Mouse (Mus musculus) MEL (cell line): Measurements from ENCODE around the gene Nptn. TPM values are rescaled to one million over a fixed set of nuclear protein-coding genes. Genes with fewer than 3 reads are reported as not detected.
A peak's percentile ranks its signal among the peaks of the same experiment; 100 is the strongest.

ENCODE experiments used
- DNase-seq: peaks from one replicate; pipeline ENCODE4 v3.0.0; 2011; ENCODE audit warnings: low read depth, low spot score
- H3K27ac ChIP-seq: 2 replicates; pipeline ENCODE4 v1.5.1; 2012; ENCODE audit warnings: low read depth, mild to moderate bottlenecking, control low read depth, low read length, moderate library complexity; ENCODE audit not compliant: control insufficient read depth
- H3K27me3 ChIP-seq, 2 experiments: fragments of 150-350 bp in 1 of 2; sonication (generic) in 1 of 2; 2 replicates each; pipeline ENCODE4 v1.6.1; 2012; ENCODE audit warnings: low read length in 2 of 2, mild to moderate bottlenecking in 2 of 2, improper control_type of control experiment in 1 of 2, moderate library complexity in 1 of 2; ENCODE audit not compliant: insufficient read depth in 2 of 2, control insufficient read depth in 1 of 2
- H3K36me3 ChIP-seq, 2 experiments: 2 replicates each; pipeline ENCODE4 v1.6.1; 2012 to 2014; ENCODE audit warnings: low read length in 2 of 2, improper control_type of control experiment in 1 of 2, inconsistent platforms in 1 of 2, mild to moderate bottlenecking in 1 of 2; ENCODE audit not compliant: insufficient read depth in 2 of 2, control insufficient read depth in 1 of 2
- H3K4me1 ChIP-seq, 2 experiments: fragments of 150-350 bp in 1 of 2; sonication (generic) in 1 of 2; 2 replicates each; pipeline ENCODE4 v1.6.1; 2012; ENCODE audit warnings: low read length in 2 of 2, improper control_type of control experiment in 1 of 2, mild to moderate bottlenecking in 1 of 2; ENCODE audit not compliant: insufficient read depth in 2 of 2, control insufficient read depth in 1 of 2
- H3K4me3 ChIP-seq, 2 experiments: fragments of 150-350 bp in 1 of 2; sonication (generic) in 1 of 2; 2 replicates each; pipeline ENCODE4 v1.5.1; 2012; ENCODE audit warnings: low read depth in 2 of 2, low read length in 2 of 2, mild to moderate bottlenecking in 2 of 2, moderate library complexity in 2 of 2, control low read depth in 1 of 2, improper control_type of control experiment in 1 of 2; ENCODE audit not compliant: control insufficient read depth in 1 of 2, insufficient read depth in 1 of 2
- H3K79me2 ChIP-seq: 2 replicates; pipeline ENCODE4 v1.6.1; 2012; ENCODE audit warnings: mild to moderate bottlenecking, low read length, moderate library complexity; ENCODE audit not compliant: control insufficient read depth, poor library complexity, insufficient read depth
- H3K9ac ChIP-seq: 2 replicates; pipeline ENCODE4 v1.6.1; 2012; ENCODE audit warnings: low read depth, mild to moderate bottlenecking, control low read depth, low read length, moderate library complexity; ENCODE audit not compliant: control insufficient read depth, poor library complexity, severe bottlenecking
- H3K9me3 ChIP-seq: fragments of 150-350 bp; sonication (generic); replicated peaks from 2 replicates; pipeline ENCODE4 v1.6.1; 2012; ENCODE audit warnings: mild to moderate bottlenecking, low read length, improper control_type of control experiment, moderate library complexity; ENCODE audit not compliant: insufficient read depth
- CHD1 ChIP-seq: IDR thresholded peaks from 2 replicates; pipeline ENCODE4 v1.6.1; 2012; ENCODE audit warnings: low read depth, mild to moderate bottlenecking, inconsistent platforms, low read length, improper control_type of control experiment
- CTCF ChIP-seq, 3 experiments: IDR thresholded peaks in 2 of 3; conservative IDR thresholded peaks in 1 of 3; 2 replicates each; pipeline ENCODE4 v1.5.1; 2011 to 2012; ENCODE audit warnings: low read length in 3 of 3, low read depth in 2 of 3, mild to moderate bottlenecking in 2 of 3, improper control_type of control experiment in 1 of 3, inconsistent platforms in 1 of 3, mixed read lengths in 1 of 3, moderate library complexity in 1 of 3; ENCODE audit not compliant: control insufficient read depth in 1 of 3, insufficient read depth in 1 of 3, poor library complexity in 1 of 3, severe bottlenecking in 1 of 3
- E2F4 ChIP-seq: IDR thresholded peaks from 2 replicates; pipeline ENCODE4 v1.6.1; 2011; ENCODE audit warnings: low read depth, low read length, improper control_type of control experiment, borderline replicate concordance
- ELF1 ChIP-seq: IDR thresholded peaks from 2 replicates; pipeline ENCODE4 v1.6.1; 2014; ENCODE audit warnings: low read depth, mild to moderate bottlenecking, inconsistent platforms, low read length, improper control_type of control experiment, moderate library complexity
- EP300 ChIP-seq, 2 experiments: IDR thresholded peaks; 2 replicates each; pipeline ENCODE4 v1.6.1; 2011; ENCODE audit warnings: improper control_type of control experiment in 2 of 2, low read length in 2 of 2, low read depth in 1 of 2, mild to moderate bottlenecking in 1 of 2
- ETS1 ChIP-seq: IDR thresholded peaks from 2 replicates; pipeline ENCODE4 v1.6.1; 2012; ENCODE audit warnings: low read depth, mild to moderate bottlenecking, inconsistent platforms, low read length, improper control_type of control experiment, moderate library complexity
- GABPA ChIP-seq: IDR thresholded peaks from 2 replicates; pipeline ENCODE4 v1.6.1; 2012; ENCODE audit warnings: low read depth, mild to moderate bottlenecking, inconsistent platforms, low read length, improper control_type of control experiment, moderate library complexity
- GATA1 ChIP-seq: IDR thresholded peaks from 2 replicates; pipeline ENCODE4 v1.6.1; 2011; ENCODE audit warnings: low read depth, low read length, improper control_type of control experiment
- JUND ChIP-seq: IDR thresholded peaks from 2 replicates; pipeline ENCODE4 v1.6.1; 2011; ENCODE audit warnings: low read depth, mild to moderate bottlenecking, improper control_type of control experiment, low read length
- KAT2A ChIP-seq: conservative IDR thresholded peaks from 2 replicates; pipeline ENCODE4 v1.6.1; 2012; ENCODE audit warnings: low read depth, low read length, improper control_type of control experiment, inconsistent platforms
- MAFK ChIP-seq: IDR thresholded peaks from 2 replicates; pipeline ENCODE4 v1.6.1; 2011; ENCODE audit warnings: low read depth, mild to moderate bottlenecking, low read length, improper control_type of control experiment, borderline replicate concordance
- MEF2A ChIP-seq: IDR thresholded peaks from 2 replicates; pipeline ENCODE4 v1.6.1; 2014; ENCODE audit warnings: low read depth, mild to moderate bottlenecking, inconsistent platforms, low read length, improper control_type of control experiment; ENCODE audit not compliant: poor library complexity, insufficient replicate concordance, severe bottlenecking; ENCODE audit errors: extremely low read depth
- MXI1 ChIP-seq: IDR thresholded peaks from 2 replicates; pipeline ENCODE4 v1.6.1; 2011; ENCODE audit warnings: mild to moderate bottlenecking, low read depth, low read length, improper control_type of control experiment
- MYB ChIP-seq: IDR thresholded peaks from 2 replicates; pipeline ENCODE4 v1.6.1; 2011; ENCODE audit warnings: mild to moderate bottlenecking, low read depth, low read length, improper control_type of control experiment
- MYC ChIP-seq: IDR thresholded peaks from 2 replicates; pipeline ENCODE4 v1.6.1; 2011; ENCODE audit warnings: low read depth, mild to moderate bottlenecking, low read length, improper control_type of control experiment, moderate library complexity
- NELFE ChIP-seq: IDR thresholded peaks from 2 replicates; pipeline ENCODE4 v1.6.1; 2011; ENCODE audit warnings: low read depth, low read length, improper control_type of control experiment
- NRF1 ChIP-seq: IDR thresholded peaks from 2 replicates; pipeline ENCODE4 v1.6.1; 2014; ENCODE audit warnings: low read depth, mild to moderate bottlenecking, inconsistent platforms, low read length, improper control_type of control experiment, moderate library complexity; ENCODE audit not compliant: poor library complexity, insufficient read depth, severe bottlenecking
- POLR2A ChIP-seq, 2 experiments: IDR thresholded peaks; 2 replicates each; pipeline ENCODE4 v1.6.1; 2011 to 2012; ENCODE audit warnings: low read length in 2 of 2, mild to moderate bottlenecking in 2 of 2, control low read depth in 1 of 2, improper control_type of control experiment in 1 of 2, low read depth in 1 of 2, moderate library complexity in 1 of 2; ENCODE audit not compliant: control insufficient read depth in 1 of 2, insufficient read depth in 1 of 2, poor library complexity in 1 of 2
- POLR2AphosphoS2 ChIP-seq: IDR thresholded peaks from 2 replicates; pipeline ENCODE4 v1.6.1; 2011; ENCODE audit warnings: low read length, improper control_type of control experiment
- POLR2AphosphoS5 ChIP-seq: IDR thresholded peaks from 2 replicates; pipeline ENCODE4 v1.6.1; 2012; ENCODE audit warnings: low read depth, borderline replicate concordance, mild to moderate bottlenecking, inconsistent platforms, low read length, moderate library complexity, mixed read lengths
- RAD21 ChIP-seq: IDR thresholded peaks from 2 replicates; pipeline ENCODE4 v1.6.1; 2011; ENCODE audit warnings: mild to moderate bottlenecking, low read depth, low read length, improper control_type of control experiment
- RCOR1 ChIP-seq: IDR thresholded peaks from 2 replicates; pipeline ENCODE4 v1.6.1; 2012; ENCODE audit warnings: low read depth, mild to moderate bottlenecking, inconsistent platforms, low read length, improper control_type of control experiment
- SMC3 ChIP-seq: IDR thresholded peaks from 2 replicates; pipeline ENCODE4 v1.6.1; 2011; ENCODE audit warnings: low read depth, low read length, improper control_type of control experiment
- TAL1 ChIP-seq: IDR thresholded peaks from 2 replicates; pipeline ENCODE4 v1.6.1; 2012; ENCODE audit warnings: mild to moderate bottlenecking, inconsistent platforms, low read length, moderate library complexity, mixed read lengths
- TBP ChIP-seq: IDR thresholded peaks from 2 replicates; pipeline ENCODE4 v1.8.0; 2011; ENCODE audit warnings: low read depth, low read length, improper control_type of control experiment
- USF1 ChIP-seq: IDR thresholded peaks from 2 replicates; pipeline ENCODE4 v1.6.1; 2014; ENCODE audit warnings: low read depth, mild to moderate bottlenecking, inconsistent platforms, low read length, improper control_type of control experiment, moderate library complexity
- ZKSCAN1 ChIP-seq: IDR thresholded peaks from 2 replicates; pipeline ENCODE4 v1.6.1; 2012; ENCODE audit warnings: low read depth, mild to moderate bottlenecking, inconsistent platforms, low read length, improper control_type of control experiment, moderate library complexity
- polyA plus RNA-seq, 2 experiments: library from polyadenylated mRNA; stranded (reverse) in 1 of 2; unstranded in 1 of 2; fragments of >175 nt in 1 of 2; fragments of >200 nt in 1 of 2; gene quantifications; 2 replicates each; pipeline versions ENCODE4 v1.2.1 to v1.2.4; 2012; ENCODE audit warnings: low replicate concordance in 2 of 2, low read depth in 1 of 2; ENCODE audit not compliant: insufficient read length in 2 of 2, insufficient read depth in 1 of 2, missing spikeins in 1 of 2
- total RNA-seq: library from RNA; depleted of rRNA; stranded (reverse); fragments of 300-350 nt; gene quantifications from 2 replicates; pipeline ENCODE4 v1.2.3, GENCODE M21; 2012

Gene Nptn
- total and polyA plus RNA-seq, 3 experiments = 71.4 to 199 TPM; not detected in 1

DNA sequence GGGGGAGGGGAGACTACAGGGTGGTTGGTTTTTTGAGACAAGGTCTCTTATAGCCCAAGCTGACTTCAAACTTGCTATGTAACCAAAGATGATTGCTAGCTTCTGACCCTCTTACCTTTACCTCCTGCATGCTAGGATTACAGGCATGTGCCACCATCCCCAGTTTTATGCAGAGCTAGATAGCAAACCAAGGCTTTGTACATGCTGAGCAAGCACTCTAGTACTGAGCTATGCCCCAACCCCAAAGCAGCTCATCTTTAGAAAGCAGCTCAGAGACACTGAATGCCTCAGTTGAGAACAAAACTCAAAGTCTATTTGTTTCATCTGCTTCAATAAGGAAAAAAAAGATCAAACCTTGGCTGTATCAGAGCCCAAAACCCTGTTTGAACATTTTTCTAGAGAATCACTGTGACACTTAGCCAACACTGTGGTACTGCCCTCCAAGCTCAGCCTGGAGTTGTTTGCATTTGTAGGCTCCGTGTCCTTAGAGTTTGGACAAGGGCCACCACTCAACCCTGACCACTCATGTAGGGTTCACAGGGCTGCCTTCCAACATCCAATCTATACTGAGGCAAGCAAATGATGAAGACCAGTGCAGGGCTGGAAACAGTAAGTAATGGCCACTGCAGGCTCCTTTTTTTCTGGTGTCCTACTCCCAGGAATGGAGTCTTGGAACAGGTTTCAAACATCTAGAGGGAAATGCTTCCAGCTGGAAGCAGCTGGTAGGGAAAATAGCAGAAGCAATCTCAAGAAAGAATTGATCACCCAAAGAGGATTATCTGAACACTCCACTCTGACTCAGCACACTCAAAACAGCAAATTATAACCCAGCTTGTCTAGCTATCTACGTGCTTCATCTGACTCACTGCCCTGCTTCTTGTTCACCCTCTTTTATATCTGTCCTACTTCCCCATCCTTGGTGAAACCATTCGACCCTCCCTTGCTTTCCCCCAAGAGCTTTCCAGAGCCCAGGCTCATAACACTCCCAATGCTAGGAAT, 24.3 kb upstream of the Nptn start:
- TF ChIP-seq NRF1 (no peak), KAT2A (no peak), ETS1 (peak; percentile 23; the same call in 1 of the 2 replicates), E2F4 (no peak), RCOR1 (peak; percentile 20; the same call in 1 of the 2 replicates), JUND (no peak), MAFK (peak; percentile 51; the same call in 1 of the 2 replicates), EP300 (IDR thresholded peaks at IDR 0.05; ENCODE audit: low read depth in 1 of 2, low read length in 2 of 2) (peak; percentile 21 to 55; a peak in 2 of 4 replicates), TAL1 (no peak), GATA1 (peak; percentile 81), NELFE (no peak)
- peak; percentile 53 for DNase-seq
- H3K27me3 ChIP-seq = peaks cover 0 to 7% of the 10 kb centered on the region in 2 experiments; a peak in 2 of 4 replicates
- no peak overlapping the region for H3K4me3 ChIP-seq
- no peaks in the 10 kb centered on the region for H3K9me3 ChIP-seq
- H3K9ac ChIP-seq = no peak overlapping the region
- peaks cover 11 to 30% of the 10 kb centered on the region in 2 experiments for H3K4me1 ChIP-seq
- no peak overlapping the region for H3K27ac ChIP-seq
- peaks cover 0 to 26% of the 10 kb centered on the region in 2 experiments; a peak in 2 of 4 replicates for H3K36me3 ChIP-seq
- no peaks in the 10 kb centered on the region for H3K79me2 ChIP-seq

DNA sequence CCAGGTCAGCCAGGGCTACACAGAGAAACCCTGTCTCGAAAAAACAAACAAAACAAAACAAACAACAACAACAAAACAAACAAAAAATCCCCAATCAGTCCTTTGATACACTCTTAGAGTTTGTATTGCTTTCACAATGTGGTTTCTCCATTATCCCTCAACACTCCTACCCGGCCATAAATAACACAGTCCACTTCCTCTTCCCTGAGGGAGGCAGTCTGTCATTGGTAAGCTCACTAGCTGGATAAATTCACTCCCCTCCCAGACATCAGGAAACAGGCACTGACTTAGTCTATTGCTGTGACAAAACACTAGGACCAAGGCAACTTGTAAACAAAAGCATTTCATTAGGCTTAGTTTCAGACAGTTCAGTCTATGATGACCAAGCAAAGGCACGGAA, 21.8 kb upstream of the Nptn start:
- Histone ChIP-seq H3K36me3 (peaks cover 0 to 21% of the 10 kb centered on the region in 2 experiments; a peak in 2 of 4 replicates), H3K4me3 (no peak overlapping the region), H3K9ac (no peak overlapping the region), H3K27me3 (peaks cover 4 to 11% of the 10 kb centered on the region in 2 experiments), H3K79me2 (no peaks in the 10 kb centered on the region), H3K27ac (no peak overlapping the region), H3K9me3 (no peaks in the 10 kb centered on the region), H3K4me1 (peaks cover 11 to 26% of the 10 kb centered on the region in 2 experiments)
- DNase-seq = peak; percentile 41
- TF ChIP-seq USF1 (no peak), ELF1 (no peak), RAD21 (no peak), TBP (no peak), MEF2A (no peak), GABPA (no peak), ZKSCAN1 (no peak), CHD1 (no peak), GATA1 (no peak), POLR2A (IDR thresholded peaks at IDR 0.05; ENCODE audit: control insufficient read depth in 1 of 2, insufficient read depth in 1 of 2, low read depth in 1 of 2, low read length in 2 of 2, poor library complexity in 1 of 2) (no peak), JUND (no peak), CTCF (IDR thresholded peaks at IDR 0.05 in 2 of 3, conservative IDR thresholded peaks at IDR 0.05 in 1 of 3; ENCODE audit: control insufficient read depth in 1 of 3, insufficient read depth in 1 of 3, low read depth in 2 of 3, low read length in 3 of 3, poor library complexity in 1 of 3, severe bottlenecking in 1 of 3) (no peak), KAT2A (no peak), MXI1 (no peak), ETS1 (no peak), SMC3 (no peak), POLR2AphosphoS5 (no peak), MYB (no peak), MYC (no peak), POLR2AphosphoS2 (no peak)
